Mouse (Mus musculus): ENCODE measurements around the gene Trim40. TPM values are rescaled to one million over a fixed set of nuclear protein-coding genes. Genes with fewer than 3 reads are reported as not detected.

The Trim40 gene
- polyA plus RNA-seq (2014; fragmentation: Illumina TruSeq; extraction: RNeasy Lipid Tissue Mini Kit (QIAGEN cat#74804); ENCODE audit: low read depth, low replicate concordance), result 0.41 TPM

GRCm38 (mm10) chr17:36890073-36890903, at the start of gene Trim40:
Trim40 (minus strand) TSS chr17:36890123.

DNA sequence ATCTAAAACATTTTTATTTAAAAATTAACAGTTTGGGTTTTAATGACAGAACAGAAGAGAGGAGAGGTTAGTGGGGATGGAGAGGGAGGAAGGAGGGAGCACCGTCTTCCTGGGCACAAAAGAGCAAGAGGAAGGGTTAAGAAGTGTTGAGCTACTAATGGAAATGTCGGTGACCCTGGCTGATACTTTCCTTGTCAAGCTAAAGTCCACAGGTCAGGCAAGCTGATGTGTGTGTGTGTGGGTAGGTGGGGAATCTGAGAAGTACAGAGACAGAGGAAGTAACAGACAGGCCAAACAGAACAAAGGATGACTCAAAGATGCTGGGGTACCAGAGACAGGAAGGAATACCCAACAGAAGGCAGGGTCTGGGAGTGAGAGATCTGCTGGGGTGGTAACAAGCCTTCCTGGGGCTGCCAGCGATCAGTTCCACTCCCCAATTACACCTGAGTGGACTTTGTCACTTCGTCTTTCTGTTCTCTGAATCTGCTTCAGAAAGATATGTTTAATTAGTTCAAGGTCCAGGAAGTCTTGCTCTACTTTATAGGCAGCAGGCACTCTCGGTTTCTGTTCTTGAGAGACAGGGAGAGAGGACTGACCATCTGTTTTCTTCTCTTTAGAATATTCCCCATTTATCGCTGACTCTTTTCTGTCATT, 7.8 kb upstream of the Trim40 start, which contains the start of gene Trim31:
Trim31 (plus strand) TSS at position 567 of the 654 bp plus-strand sequence.

GRCm38 (mm10) chr17:36869284-36869954, 20.5 kb downstream of the Trim40 start, which contains the start of gene Trim10:
Trim10 (plus strand) TSS chr17:36869574.

DNA sequence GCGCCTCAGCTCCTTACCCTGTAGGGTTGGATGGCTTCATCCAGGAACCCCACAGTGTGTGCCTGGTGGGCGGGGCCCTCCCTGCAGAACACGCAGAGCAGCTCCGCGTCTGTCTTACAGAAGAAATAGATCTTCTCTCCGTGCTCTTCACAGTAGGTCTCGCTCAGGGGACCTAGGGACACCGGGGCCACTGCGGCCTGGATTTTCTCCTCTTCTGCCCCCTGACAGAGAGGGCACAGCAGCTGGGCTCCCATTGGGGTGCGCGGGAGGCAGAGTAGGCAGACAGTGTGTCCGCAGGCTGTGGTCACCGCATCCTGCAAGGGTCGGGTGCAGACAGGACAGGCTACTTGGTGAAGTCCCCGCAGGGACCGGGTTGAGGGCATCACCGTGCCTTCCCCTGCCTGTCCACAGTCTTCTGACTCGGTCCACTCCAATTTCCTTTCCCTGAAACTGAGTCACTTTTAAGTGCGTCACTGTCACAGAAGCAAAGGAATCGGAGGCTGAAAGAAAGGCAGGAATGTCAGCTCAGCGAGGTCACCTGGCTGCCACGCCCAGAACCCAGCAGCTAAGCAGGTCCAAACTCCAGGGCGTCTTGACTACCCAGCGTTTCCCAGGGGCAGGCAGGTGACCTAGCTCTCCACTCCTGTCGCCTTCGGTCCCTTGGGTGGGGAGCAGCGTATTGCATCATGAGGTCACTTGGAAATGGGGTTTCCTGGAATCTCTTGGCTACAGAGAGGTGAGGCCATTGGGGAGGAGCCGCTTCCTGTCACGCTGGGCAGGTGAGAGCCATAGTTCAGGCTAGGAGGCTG, 23.0 kb downstream of the Trim40 start, which contains the start of gene Trim15:
Trim15 (minus strand) TSS at position 492 of the 809 bp plus-strand sequence.

DNA sequence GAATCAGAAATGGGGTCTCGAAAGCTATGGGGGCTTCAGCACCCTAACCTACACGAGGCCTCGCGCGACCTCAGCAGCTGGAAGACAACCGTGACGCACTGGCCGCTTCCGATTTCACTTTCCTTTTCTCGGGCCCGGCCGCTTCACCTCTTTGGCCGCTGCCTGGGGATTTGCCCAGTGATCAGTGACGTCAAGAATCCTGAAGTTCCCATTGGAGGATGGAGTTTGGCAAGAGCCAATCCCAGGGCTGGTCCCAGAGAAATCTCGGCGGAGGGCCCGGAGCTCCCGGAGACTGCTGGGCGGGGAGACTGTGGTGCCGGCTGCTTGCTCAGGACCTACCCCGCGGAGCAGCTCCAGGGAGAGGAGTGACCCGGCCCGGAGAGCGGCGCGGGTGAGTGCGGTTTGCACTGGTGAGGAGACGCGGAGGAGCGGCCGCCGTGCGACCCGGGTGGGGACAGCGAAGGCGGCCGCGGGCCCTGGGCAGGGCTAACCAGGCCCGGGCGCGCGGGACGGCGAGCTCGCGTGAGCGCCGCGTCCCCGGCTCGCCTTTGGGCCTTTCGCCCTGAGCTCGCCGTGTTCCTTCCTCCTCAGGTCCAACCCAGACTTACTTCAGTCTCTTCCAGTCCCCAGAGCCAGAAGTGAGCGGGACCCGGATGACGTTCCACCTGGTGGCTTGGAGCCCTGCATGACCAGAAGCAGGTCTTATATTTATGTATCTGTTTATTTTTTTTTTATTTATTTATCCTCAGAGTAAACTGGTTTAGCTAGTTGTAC, 52.9 kb downstream of the Trim40 start, which contains the start of gene Trim26:
Trim26 (plus strand) TSS at position 261 of the 774 bp plus-strand sequence.

Other genes with a start within 250 kb of the Trim40 start
- gene H2-M9, start 247.5 kb downstream of the Trim40 start, polyA plus RNA-seq (2014; fragmentation: Illumina TruSeq; extraction: RNeasy Lipid Tissue Mini Kit (QIAGEN cat#74804); ENCODE audit: low read depth, low replicate concordance), result 1.1 TPM
- gene H2-M1, start 217.9 kb downstream of the Trim40 start, polyA plus RNA-seq (2014; fragmentation: Illumina TruSeq; extraction: RNeasy Lipid Tissue Mini Kit (QIAGEN cat#74804); ENCODE audit: low read depth, low replicate concordance), result not detected
- gene H2-M10.5, start 117.2 kb downstream of the Trim40 start, polyA plus RNA-seq (2014; fragmentation: Illumina TruSeq; extraction: RNeasy Lipid Tissue Mini Kit (QIAGEN cat#74804); ENCODE audit: low read depth, low replicate concordance), result not detected
- gene H2-M10.6, start 78.0 kb downstream of the Trim40 start, polyA plus RNA-seq (2014; fragmentation: Illumina TruSeq; extraction: RNeasy Lipid Tissue Mini Kit (QIAGEN cat#74804); ENCODE audit: low read depth, low replicate concordance), result not detected
- gene Trim26, start 53.0 kb downstream of the Trim40 start, polyA plus RNA-seq (2014; fragmentation: Illumina TruSeq; extraction: RNeasy Lipid Tissue Mini Kit (QIAGEN cat#74804); ENCODE audit: low read depth, low replicate concordance), result 30.4 TPM
- not detected for gene Trim15, start 22.9 kb downstream of the Trim40 start, polyA plus RNA-seq (2014; fragmentation: Illumina TruSeq; extraction: RNeasy Lipid Tissue Mini Kit (QIAGEN cat#74804); ENCODE audit: low read depth, low replicate concordance)
- gene Trim10, start 20.5 kb downstream of the Trim40 start, polyA plus RNA-seq (2014; fragmentation: Illumina TruSeq; extraction: RNeasy Lipid Tissue Mini Kit (QIAGEN cat#74804); ENCODE audit: low read depth, low replicate concordance), result not detected
- gene Trim31, start 8.0 kb upstream of the Trim40 start, polyA plus RNA-seq (2014; fragmentation: Illumina TruSeq; extraction: RNeasy Lipid Tissue Mini Kit (QIAGEN cat#74804); ENCODE audit: low read depth, low replicate concordance), result not detected
- not detected for gene Rnf39, start 52.8 kb upstream of the Trim40 start, polyA plus RNA-seq (2014; fragmentation: Illumina TruSeq; extraction: RNeasy Lipid Tissue Mini Kit (QIAGEN cat#74804); ENCODE audit: low read depth, low replicate concordance)
- 9.0 TPM for gene Ppp1r11, start 61.6 kb upstream of the Trim40 start, polyA plus RNA-seq (2014; fragmentation: Illumina TruSeq; extraction: RNeasy Lipid Tissue Mini Kit (QIAGEN cat#74804); ENCODE audit: low read depth, low replicate concordance)
- gene Znrd1, start 68.4 kb upstream of the Trim40 start, polyA plus RNA-seq (2014; fragmentation: Illumina TruSeq; extraction: RNeasy Lipid Tissue Mini Kit (QIAGEN cat#74804); ENCODE audit: low read depth, low replicate concordance), result 18.0 TPM
- 26.9 TPM for gene Znrd1as, start 68.5 kb upstream of the Trim40 start, polyA plus RNA-seq (2014; fragmentation: Illumina TruSeq; extraction: RNeasy Lipid Tissue Mini Kit (QIAGEN cat#74804); ENCODE audit: low read depth, low replicate concordance)
- not detected for gene 2410137M14Rik, start 91.1 kb upstream of the Trim40 start, polyA plus RNA-seq (2014; fragmentation: Illumina TruSeq; extraction: RNeasy Lipid Tissue Mini Kit (QIAGEN cat#74804); ENCODE audit: low read depth, low replicate concordance)
- gene H2-M5, start 99.4 kb upstream of the Trim40 start, polyA plus RNA-seq (2014; fragmentation: Illumina TruSeq; extraction: RNeasy Lipid Tissue Mini Kit (QIAGEN cat#74804); ENCODE audit: low read depth, low replicate concordance), result not detected
- 4.4 TPM for gene Zfp57, start 111.0 kb upstream of the Trim40 start, polyA plus RNA-seq (2014; fragmentation: Illumina TruSeq; extraction: RNeasy Lipid Tissue Mini Kit (QIAGEN cat#74804); ENCODE audit: low read depth, low replicate concordance)
- gene Mog, start 133.3 kb upstream of the Trim40 start, polyA plus RNA-seq (2014; fragmentation: Illumina TruSeq; extraction: RNeasy Lipid Tissue Mini Kit (QIAGEN cat#74804); ENCODE audit: low read depth, low replicate concordance), result not detected
- gene Gabbr1, start 155.8 kb upstream of the Trim40 start, polyA plus RNA-seq (2014; fragmentation: Illumina TruSeq; extraction: RNeasy Lipid Tissue Mini Kit (QIAGEN cat#74804); ENCODE audit: low read depth, low replicate concordance), result 34.8 TPM
- gene Olfr90, start 198.4 kb upstream of the Trim40 start, polyA plus RNA-seq (2014; fragmentation: Illumina TruSeq; extraction: RNeasy Lipid Tissue Mini Kit (QIAGEN cat#74804); ENCODE audit: low read depth, low replicate concordance), result not detected
- gene Olfr91, start 208.2 kb upstream of the Trim40 start, polyA plus RNA-seq (2014; fragmentation: Illumina TruSeq; extraction: RNeasy Lipid Tissue Mini Kit (QIAGEN cat#74804); ENCODE audit: low read depth, low replicate concordance), result not detected
- gene Olfr92, start 230.0 kb upstream of the Trim40 start, polyA plus RNA-seq (2014; fragmentation: Illumina TruSeq; extraction: RNeasy Lipid Tissue Mini Kit (QIAGEN cat#74804); ENCODE audit: low read depth, low replicate concordance), result not detected